Mouse (Mus musculus) T-helper 1 cell (primary cell): ENCODE measurements around the gene Stat4.

Source experiments
- in situ Hi-C: fragments of 300-600 bp; cut with MboI, MseI; formaldehyde crosslinking; loops from one replicate; pipeline ENCODE4 v1.15.1; 2025; ENCODE audit warnings: high pct_unique_total_duplicates

Stat4 gene

DNA sequence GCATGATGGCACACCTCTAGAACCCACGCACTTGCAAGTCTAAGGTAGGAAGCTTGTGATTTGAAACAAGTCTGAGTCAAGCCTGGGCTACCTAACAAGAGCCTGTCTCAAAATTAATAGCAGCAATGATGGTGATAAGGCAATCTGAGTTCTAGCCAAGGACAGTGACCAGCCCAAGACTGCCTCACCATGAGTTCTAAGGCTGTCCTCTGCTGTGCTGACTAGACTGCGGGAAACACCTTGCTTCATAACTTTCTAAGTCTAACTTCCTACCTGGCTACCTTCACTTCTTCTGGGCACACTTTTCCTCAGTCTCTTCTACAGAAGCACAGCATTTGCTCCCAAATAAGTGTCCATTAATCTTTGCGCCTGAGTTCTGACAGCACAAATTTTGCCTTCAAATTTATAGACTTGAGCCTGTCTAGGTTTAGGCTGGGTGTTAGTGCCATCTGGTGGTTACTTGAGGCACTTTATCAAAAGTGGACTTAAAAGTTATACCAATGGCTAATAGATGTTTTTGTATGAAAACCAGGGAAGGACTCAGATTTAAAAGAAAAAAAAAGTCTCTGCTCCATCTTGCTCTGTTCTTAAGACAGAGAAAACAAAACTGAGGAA is 111.8 kb downstream of the Stat4 start:
- in situ Hi-C loops = loop anchor here (5.0 to 10.0 kb wide), 2 partner anchors 94 to 451 kb away; no protein-coding TSS in a partner anchor

DNA sequence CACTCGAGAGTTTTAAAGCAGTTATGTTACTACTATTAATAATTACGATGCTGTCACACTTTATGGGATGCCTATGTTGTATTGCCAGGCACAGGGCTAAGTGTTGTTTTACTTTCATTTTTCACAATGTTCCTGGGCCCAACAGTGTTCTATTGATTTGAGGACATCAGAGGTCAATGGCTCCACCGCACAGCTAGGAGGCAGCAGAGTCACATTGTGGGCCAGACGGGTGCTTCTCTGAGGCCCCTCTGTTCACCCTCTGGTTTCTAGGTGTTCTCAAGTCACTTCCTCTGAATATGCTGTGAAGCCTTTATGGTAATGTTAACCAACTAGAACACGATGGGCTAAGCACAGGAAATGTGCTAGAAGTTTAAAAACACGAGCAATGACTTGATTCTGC is 113.5 kb downstream of the Stat4 start:
- in situ Hi-C loops = loop anchor here (25.0 kb wide), 1 partner anchor 1687 kb away; the partner anchor contains the start of gene Stk17b

DNA sequence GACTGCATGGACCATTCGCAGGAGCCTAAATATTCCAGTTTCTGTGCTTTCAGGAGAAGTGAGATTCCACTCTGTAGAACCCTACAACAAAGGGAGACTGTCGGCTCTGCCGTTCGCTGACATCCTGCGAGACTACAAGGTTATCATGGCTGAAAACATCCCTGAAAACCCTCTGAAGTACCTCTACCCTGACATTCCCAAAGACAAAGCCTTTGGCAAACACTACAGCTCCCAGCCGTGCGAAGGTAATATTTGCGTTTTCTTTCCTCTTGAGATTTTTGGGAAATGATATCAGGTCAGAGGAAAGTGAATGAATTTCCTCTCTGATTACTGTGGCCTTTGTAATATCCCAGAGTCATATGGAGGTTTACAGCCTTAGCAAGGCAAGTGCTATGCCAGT is 115.8 kb downstream of the Stat4 start:
- in situ Hi-C loops = loop anchor here (25.0 kb wide), 1 partner anchor 1685 kb away; the partner anchor contains the start of gene Stk17b

DNA sequence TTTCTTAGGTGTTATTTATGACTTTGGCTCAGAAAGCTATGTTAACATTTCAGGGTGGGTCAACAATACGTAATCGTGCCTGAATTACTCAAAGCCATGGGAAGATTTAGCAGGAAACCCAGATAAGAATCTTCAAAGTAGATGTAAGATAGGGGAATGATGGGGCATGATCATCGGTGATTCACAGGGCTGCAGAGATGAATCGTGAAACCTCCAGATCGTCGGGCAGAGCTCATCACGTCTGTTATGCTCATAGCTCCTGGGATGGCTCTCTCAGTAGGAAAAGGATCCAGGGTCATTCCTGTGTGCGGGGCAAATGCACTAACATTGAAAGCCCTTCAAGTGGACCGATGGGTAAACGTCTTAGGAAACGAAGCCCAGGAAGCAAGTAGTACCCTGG is 120.3 kb downstream of the Stat4 start:
- in situ Hi-C loops = loop anchor here (25.0 kb wide), 1 partner anchor 1680 kb away; the partner anchor contains the start of gene Stk17b

DNA sequence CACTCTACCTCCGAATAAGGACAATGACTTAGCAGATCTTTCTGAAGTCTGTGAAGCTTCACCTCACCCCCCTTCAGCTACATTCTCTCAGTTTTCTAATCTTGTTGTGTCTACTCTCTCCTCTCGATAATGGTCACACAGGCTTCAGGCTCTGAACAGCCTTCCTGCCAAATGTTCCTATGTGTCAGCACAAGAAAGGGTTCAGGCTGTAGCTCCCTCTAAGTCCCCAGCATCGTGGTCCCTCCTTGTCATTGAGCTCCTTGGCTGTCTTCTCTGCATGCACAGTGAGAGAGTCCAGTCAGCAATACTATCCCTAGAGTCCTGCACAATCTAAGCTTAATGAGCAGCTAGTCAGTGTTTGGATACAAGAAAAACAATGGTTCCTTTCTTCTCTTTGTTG is 124.3 kb downstream of the Stat4 start:
- in situ Hi-C loops = loop anchor here (25.0 kb wide), 1 partner anchor 1676 kb away; the partner anchor contains the start of gene Stk17b

DNA sequence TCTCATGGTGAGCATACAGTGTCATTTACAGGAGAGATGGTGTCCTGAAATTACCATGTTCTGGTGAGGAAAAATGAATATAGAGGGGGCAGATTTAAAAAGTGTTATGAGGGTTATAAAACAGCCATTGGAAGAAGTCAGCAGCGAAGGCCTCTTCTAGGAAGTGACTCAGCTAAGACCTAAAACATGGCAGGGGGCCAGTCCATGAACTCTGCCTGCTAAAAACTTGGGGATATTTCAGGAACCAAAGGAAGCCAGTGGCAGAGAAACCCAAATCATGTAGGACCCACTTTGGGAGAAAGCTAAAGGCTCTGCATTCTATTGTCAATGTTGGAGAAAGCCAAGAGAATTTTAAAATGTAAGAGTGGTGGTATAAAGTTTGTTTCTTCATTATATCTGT is 125.4 kb downstream of the Stat4 start:
- in situ Hi-C loops = loop anchor here (25.0 kb wide), 1 partner anchor 1675 kb away; the partner anchor contains the start of gene Stk17b

DNA sequence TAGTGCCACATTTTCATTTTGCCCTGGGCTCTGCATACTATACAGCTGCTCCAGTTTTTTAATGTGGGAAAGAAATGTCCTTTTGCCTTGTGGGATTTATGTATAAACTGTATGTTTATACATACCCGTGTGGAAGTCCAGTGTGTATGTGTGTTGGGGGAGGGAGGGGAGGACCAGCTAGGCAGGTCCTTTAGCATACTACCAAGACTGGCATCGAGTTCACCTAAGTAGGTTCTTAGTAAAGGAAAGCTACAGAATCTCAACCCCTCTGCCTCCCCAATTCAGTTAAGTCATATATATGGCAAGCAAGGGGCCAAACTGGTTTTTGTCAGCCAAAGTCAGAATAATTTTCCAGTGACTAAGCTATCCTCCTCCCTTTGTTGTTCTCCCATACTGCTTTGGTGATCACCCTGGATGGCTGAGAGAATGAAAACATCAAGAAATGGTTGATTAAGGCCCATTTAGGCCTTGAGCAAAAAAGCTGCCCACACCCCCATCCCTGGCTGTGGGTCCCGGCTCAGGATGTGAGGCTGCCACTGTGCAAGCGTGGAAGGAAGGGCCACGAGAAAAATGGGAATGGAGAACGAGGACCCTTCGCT is 126.2 kb downstream of the Stat4 start:
- in situ Hi-C loops = loop anchor here (25.0 kb wide), 1 partner anchor 1674 kb away; the partner anchor contains the start of gene Stk17b

DNA sequence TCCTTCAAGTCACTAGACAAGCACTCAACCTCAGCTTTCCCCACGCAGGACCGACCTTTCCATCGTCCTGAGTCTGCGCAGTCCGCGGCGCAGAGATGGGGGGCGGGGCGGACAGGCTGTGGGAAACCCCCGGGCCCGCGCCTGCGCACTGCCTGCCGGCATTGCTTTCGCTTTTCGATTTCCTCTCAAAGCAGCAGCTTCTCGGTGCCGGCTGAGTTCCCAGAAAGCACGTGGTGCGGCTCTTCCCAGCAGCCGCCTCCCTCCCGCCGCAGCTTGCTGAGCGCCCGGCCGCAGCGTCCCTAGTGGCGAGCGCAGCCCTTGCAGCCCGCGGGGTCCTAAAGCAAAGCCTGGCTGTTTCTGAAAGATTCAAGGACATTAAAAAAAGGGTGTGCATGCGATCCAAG is 126.7 kb downstream of the Stat4 start:
- in situ Hi-C loops = loop anchor here (25.0 kb wide), 1 partner anchor 1674 kb away; the partner anchor contains the start of gene Stk17b

DNA sequence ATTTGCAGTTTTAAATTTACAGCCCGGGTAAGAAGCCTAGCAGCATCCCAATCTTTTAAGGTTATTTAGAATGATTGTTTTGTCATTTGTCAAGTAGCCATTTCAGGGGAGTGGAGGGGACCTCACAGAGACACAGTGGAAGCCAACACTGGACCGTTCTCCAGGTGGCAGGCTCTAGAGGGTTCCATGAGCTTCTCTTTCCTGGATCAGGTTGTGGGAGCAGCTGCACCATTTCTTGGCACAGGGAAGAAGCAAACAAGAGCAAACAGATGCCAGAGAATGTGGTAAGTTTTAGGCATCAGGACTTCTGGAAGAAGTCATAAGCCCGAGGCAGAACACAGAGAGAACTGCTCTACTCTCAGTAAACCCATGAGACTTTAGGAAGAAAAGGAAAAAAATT is 129.5 kb downstream of the Stat4 start:
- in situ Hi-C loops = loop anchor here (25.0 kb wide), 1 partner anchor 1671 kb away; the partner anchor contains the start of gene Stk17b

DNA sequence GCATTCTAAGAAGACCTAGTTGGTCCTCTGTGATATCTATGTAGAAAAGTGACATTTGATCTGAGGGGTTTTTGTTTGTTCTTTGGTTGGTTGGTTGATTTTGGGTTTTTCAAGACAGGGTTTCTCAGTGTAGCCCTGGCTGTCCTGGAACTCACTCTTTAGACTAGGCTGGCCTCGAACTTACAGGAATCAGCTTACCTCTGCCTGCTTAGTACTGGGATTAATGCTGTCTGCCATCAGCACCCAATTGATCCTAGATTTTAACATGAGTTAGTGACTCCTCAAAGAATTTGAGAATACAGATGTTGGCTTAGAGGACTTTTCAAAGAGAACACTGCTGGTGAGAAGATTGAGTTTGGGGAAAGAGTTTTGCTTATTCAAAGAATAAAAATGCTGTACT is 130.8 kb downstream of the Stat4 start:
- in situ Hi-C loops = loop anchor here (25.0 kb wide), 1 partner anchor 1670 kb away; the partner anchor contains the start of gene Stk17b

DNA sequence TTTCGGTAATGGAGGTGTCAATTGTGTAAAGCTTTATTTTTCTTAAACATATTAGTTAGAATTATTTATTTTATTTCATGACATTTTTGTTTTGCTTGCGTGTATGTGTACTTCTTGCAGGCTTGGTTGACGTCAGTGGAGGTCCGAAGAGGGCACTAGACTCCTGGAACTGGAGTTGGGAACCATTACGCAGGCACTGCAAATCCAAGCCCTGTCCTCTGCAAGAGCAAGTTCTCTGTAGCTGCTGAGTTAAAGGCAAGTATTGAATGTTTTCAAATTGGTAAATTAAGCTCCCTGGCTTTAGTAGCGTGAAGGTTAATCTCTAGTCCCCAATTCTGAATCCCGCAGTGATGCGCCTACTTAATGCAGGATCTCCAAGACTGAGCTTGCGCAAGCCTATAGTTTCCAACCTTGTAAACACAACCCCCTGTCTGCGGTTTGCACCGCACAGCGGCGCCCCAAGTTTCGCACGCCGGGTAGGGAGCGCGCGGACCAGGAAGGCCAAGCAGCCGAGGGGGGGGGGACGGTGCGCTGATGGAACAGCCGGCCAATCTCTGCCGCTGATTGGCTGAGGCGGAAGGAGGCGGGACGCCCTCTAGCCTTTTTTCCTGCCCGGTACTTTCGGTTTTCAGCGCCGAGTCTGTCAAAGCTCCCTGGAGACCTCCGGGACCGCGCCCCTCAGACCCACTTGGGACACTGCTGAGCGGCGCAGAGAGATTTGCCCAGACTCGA is 132.1 kb downstream of the Stat4 start, which contains the start of gene Stat1:
Gene Stat1, plus strand, starts transcription at position 581 of the 732 bp plus-strand sequence.
- in situ Hi-C loops = loop anchor here (25.0 kb wide), 1 partner anchor 1668 kb away; the partner anchor contains the start of gene Stk17b

DNA sequence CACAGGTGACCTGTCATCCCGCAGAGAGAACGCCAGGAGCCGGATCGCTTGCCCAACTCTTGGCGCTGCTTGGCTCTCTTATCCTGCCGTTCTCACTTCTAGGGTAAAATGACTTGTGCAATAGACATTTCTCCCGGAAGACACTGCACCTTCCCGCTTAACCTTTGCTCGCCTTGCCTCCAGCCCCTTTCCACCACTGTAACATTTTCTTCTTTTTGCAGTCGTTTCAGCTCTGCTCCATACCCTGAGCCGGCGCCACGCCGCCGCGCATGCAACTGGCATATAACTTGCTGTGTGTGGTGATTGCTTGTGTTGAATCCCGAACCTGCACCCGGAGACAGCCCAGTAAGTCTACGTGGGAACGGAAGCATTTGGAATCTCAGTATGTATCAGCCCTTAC is 132.7 kb downstream of the Stat4 start:
- in situ Hi-C loops = loop anchor here (25.0 kb wide), 1 partner anchor 1668 kb away; the partner anchor contains the start of gene Stk17b

DNA sequence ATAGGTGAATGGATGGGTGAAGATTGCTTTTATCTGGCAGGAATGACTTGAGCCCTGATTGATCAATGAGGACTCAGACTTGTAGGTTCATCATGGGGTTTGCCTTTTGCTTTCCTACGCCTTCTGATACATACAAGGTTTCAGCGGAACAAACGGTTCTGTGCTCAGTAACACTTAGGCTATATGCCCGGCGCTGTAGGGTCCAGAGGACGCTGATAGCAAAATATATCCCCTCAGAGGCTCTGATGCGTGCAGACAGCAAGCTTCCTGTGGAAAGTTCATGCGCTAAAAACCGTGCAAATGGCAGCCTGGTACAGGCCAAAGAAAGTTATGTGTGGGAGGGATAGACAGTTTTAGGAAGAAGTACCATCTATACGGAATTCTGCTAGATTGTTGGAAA is 133.2 kb downstream of the Stat4 start:
- in situ Hi-C loops = loop anchor here (25.0 kb wide), 1 partner anchor 1667 kb away; the partner anchor contains the start of gene Stk17b

DNA sequence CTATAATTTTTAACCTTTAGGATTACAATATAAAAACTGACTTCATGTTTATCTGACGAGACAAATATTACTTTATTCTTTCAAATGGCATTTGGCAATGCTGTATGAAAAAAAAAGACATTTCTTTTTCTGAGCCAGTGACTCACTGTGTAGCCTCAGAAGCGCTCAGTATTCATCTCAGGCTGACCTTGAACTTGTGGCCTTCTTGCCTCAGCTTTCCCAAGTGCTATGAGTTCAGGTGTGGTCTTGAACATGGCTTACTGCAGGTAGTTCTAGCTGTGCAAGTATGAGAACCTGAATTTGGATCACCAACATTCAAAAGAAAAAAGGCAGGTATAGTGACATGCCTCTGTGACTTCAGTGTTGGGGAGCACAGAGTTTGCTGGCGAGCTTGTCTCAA is 134.1 kb downstream of the Stat4 start:
- in situ Hi-C loops = loop anchor here (25.0 kb wide), 1 partner anchor 1666 kb away; the partner anchor contains the start of gene Stk17b

DNA sequence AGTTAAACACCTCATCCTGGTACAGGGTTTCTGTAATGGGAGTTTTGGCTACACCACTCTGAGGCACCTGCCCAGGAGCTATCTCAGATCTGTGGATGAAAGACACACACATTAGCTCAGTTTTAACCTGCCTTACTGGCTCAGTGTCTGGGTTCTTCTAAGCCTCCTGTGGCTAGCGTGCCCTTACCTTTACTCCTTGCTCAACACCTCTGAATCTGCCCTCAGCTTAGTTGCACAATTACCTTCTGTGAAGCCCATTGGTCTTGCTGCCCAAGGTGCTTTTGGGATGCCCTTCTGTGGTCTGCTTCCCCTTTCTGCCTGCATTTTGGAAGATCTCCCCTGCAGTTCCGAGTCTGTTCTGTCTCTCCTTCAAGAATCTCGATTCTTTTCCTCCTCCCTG is 137.9 kb downstream of the Stat4 start:
- in situ Hi-C loops = loop anchor here (25.0 kb wide), 1 partner anchor 1662 kb away; the partner anchor contains the start of gene Stk17b

DNA sequence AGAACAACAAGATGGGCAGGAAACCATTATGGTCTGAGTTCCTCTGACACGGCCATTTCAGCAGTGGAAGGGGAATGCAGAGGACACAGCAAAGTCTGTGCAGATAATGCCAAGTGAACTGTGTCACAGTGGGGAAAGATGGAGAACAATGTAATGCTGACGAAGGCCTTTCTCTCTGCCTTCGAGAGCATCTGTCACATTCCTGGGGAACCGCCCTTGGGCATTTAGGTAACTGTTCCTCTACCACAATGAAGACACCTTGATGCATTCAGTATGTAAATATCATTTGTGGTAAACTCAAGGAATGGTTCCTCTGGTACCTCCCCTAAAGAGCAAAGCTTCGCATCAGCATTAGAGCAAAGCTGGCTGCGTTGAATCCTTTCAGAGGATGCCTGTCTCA is 140.4 kb downstream of the Stat4 start:
- in situ Hi-C loops = no loop called here

DNA sequence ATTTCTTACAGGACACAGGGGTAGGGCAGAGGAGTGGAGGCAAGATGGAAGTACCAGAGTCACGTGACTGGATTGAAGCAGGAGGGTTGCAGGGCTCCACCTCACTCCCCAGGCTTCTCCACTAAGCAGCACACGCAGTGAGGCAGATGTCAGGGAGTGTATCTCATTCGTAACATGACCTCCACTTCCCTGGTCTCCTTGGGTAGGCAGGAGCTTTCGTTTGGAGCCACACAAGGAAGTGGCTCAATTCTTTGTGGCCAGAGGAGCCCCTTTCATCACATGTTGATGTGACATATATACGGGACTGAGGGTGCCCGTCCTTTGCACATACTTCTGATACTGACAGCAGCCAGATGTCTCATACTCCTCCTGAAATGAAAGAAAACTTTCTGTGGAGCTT is 142.8 kb downstream of the Stat4 start:
- in situ Hi-C loops = no loop called here

DNA sequence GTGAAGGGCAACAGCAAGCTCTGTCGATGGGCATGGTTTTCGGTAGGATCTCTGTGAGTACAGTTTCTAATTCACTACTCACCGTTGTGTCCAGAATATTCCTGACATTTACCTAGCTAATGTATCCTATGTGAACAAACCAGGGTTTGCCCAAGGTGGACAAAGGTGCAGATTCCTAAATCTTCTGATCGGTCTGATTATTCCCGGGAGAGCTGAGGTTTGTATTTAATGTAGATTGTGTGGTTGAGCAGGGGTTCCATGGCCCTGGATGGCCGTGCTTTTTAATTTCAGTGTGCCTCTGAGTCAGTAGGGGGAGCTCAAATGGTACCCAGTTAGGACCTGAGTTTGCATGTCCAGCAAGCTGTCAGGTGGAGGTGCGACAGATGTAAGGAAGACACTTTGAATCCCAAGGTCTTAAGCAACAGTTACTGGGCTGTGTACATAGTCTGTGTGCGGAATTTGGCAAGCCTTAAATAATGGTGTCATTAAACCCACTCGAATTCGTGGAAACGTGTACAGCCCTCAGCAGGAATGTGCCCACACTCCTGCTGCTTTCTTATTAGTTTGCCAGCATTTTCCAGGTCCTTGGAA is 144.9 kb downstream of the Stat4 start:
- in situ Hi-C loops = no loop called here

DNA sequence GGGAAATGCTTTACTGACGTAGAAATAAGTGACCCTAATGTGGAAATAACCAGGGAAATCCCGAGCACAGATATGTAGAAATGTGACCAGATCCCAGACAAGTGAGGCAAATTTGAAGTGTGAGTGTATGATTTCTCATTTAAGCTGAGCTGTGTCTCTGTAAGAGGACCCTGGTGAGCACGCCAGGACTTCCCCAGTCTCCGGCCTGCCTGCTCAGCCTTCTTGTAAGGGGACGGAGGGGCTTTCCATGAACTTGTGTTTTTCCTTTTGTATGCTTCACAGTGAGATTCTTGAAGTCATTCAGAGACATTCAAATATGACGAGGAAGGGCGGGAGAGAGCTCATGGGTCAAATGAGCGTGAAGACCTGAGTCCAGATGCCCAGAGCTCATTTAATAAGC is 146.3 kb downstream of the Stat4 start:
- in situ Hi-C loops = no loop called here

DNA sequence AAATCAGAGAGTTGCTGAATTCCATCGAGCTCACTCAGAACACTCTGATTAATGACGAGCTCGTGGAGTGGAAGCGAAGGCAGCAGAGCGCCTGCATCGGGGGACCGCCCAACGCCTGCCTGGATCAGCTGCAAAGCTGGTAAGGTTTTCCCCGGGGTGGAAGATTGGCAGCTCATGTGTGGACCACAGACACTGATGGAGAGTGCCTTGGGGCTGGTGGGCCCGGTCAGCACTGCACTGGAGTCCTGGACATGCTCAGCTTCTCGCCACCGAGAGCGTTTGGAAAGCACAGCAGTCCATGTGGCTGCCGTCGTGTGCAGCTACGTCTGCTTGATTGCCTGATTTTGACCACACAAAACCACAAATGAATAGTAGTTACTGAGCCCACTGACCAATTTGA is 150.3 kb downstream of the Stat4 start:
- in situ Hi-C loops = no loop called here

DNA sequence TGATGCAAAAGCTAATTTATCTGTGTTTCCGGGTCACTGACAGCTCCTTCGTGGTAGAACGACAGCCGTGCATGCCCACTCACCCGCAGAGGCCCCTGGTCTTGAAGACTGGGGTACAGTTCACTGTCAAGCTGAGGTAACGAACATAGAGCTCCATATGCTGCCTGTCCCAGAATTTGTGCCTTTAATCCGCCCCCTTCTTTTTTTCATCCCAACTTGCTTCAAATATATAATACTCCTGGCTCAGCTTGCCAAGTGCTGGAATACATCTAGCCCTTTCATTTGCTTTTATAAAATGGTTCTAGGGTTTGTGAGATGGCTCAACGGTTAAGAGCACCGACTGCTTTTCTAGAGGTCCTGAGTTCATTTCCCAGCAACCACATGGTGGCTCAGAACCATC is 153.6 kb downstream of the Stat4 start:
- in situ Hi-C loops = no loop called here
